Mouse (Mus musculus) gastrocnemius, adult 8-10 months (tissue): ENCODE measurements around the gene Zfp771. TPM values are rescaled to one million over a fixed set of nuclear protein-coding genes. Genes with fewer than 3 reads are reported as not detected.
"Not testable (repeated sequence)": the region's sequence is repeated elsewhere in the genome, so short reads cannot be mapped to it uniquely, and the experiment has no call there.

Source experiments
- DNase-seq, 2 experiments: peaks; one replicate each; pipeline ENCODE4 v3.0.0; 2022; ENCODE audit warnings: low spot score in 2 of 2
- total RNA-seq, 4 experiments: library from RNA; stranded (reverse); gene quantifications; 2 replicates each; pipeline ENCODE4 v1.2.4; 2022

The Zfp771 gene
- total RNA-seq, 4 experiments from 2014 or later, result 13.7 to 21.0 (median 18.3) TPM

DNA sequence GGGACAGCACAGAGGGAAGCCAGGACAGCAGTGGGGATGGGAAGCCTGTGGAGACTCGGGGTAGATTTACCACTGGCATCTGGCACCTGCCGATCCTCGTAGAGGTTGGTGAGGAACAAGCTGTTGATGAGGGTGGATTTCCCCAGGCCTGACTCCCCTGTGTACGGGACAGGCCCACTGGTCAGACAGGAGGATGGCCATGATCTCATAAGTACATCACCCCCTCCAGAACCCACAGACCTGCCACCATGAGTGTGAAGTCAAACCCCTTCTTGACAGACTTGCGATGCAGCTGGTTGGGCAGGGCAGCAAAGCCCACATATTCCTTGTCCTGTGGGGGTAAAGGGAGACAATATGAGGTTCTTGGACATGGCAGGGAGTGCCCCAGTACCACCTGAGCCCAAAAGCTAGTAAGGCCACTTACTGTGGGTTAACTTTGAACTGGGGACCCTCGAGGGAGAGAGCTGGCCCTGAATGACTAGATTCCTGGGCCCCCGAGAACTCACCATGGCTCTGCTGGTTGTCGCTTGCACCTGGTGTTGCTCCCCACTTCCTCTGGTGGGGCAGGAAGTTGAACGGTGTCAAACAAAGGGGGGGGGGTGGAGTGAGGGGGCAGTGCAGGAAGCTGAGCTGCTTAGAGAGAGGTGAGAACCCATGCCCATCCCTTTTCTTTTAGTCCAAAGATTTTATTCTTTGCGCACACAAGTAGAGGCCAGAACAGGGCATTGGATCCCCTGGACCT is 26.0 kb upstream of the Zfp771 start:
- DNase-seq, result no peak

DNA sequence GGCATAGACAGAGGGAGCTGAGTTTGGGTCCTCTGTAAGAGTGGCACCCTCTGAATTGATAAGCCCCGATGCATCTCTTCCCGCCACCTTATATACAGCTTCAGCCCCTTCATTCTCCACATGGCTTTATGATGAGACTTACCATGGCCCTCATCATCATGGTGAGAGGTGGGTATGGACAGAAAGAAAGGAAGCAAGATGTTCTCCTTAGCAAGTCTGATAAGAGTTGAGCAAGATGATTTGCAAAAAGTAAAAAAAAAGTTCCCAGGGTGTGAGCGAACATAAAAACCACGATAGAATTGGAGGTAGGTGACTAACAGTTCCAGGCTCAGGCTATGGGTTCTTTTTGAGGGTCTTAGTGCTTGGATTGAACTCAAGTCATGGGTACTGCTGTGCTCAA is 25.4 kb upstream of the Zfp771 start:
- no peak for DNase-seq

- no peak for DNase-seq
Observed at GRCm38 (mm10) chr7:127220440-127220839, 23.6 kb upstream of the Zfp771 start.

DNA sequence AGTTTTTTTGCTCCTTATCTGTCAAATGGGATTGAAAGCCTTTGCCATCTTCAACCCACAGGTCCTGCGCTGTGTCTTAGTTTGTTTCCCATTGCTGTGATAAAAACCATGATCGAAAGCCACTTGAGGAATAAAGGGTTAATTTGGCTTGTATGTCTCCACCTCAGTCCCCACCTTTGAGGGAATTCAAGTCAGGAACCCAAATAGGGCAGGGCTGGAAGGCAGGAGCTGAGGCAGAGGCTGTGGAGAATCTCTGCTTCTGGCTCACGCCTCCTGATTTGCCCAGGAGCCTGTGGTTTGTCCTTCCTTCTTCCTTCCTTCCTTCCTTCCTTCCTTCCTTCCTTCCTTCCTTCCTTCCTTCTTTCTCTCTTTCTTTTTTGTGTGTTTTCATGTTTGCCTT is 21.0 kb upstream of the Zfp771 start:
- DNase-seq, result no peak

DNA sequence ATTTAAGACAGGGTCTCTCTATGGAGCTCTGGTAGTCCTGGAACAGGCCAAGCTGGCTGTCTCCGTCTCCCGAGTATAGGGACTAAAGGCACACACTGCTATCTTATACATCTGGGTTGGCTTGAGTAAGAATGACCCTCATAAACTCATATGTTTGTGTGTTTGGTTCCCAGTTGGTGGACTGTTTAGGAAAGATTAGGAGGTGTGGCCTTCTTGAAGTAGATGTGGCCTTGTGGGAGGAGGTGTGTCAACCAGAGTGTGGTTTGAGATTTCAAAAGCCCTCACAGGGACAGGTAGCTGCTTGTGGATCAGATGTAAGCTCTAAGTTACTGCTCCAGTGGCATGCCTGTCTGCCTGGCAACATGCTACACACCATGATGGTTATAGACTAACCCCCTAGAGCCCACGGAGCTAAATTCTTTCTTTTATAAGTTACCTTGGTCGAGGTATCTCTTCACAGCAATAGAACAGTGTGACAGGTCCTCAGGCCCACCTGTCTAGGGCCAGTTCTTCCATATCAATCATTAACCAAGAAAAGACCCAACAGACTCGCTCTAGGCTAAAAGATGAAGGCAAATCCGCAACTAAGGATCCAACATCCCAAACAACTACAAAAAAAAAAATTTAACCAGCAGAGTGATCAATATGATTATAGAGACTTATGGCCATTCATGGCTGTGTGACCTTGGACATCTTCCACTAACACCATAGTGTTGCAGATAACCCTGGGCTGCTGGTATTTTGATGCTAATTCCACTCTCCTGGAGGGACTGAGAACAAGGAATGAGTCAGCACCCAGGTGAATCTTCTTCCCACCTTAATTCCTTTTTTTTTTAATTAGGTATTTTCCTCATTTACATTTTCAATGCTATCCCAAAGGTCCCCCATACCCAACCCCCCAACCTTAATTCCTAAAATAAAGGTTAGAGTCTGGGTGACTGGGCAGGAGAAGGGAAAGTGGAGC is 20.3 kb upstream of the Zfp771 start:
- DNase-seq, result no peak

- DNase-seq, result no peak
Observed at GRCm38 (mm10) chr7:127224616-127225015, 19.5 kb upstream of the Zfp771 start.

- DNase-seq, result no peak
Observed at GRCm38 (mm10) chr7:127225147-127225995, 18.7 kb upstream of the Zfp771 start.

GRCm38 (mm10) chr7:127228615-127229303 is 15.3 kb upstream of the Zfp771 start:
- peak in 1 of 2 experiments; percentile 64 for DNase-seq

DNA sequence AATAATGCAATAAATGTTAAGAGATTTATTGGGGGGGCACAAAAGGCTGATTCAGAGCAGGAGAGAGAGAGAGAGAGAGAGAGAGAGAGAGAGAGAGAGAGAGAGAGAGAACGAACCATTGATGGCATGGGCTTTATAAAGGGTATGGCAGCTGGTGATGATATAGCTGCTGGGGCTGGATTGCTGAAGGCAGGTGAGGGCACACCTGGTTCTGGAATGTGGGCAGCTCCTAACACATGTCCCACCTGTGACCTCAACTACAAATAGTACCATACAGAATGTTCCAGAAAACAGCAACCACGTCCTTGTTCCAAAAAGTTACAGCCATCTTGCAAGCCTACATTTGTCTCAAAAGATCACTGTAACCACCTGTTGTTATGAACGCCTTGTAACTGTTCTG is 12.7 kb upstream of the Zfp771 start:
- DNase-seq, result no peak

DNA sequence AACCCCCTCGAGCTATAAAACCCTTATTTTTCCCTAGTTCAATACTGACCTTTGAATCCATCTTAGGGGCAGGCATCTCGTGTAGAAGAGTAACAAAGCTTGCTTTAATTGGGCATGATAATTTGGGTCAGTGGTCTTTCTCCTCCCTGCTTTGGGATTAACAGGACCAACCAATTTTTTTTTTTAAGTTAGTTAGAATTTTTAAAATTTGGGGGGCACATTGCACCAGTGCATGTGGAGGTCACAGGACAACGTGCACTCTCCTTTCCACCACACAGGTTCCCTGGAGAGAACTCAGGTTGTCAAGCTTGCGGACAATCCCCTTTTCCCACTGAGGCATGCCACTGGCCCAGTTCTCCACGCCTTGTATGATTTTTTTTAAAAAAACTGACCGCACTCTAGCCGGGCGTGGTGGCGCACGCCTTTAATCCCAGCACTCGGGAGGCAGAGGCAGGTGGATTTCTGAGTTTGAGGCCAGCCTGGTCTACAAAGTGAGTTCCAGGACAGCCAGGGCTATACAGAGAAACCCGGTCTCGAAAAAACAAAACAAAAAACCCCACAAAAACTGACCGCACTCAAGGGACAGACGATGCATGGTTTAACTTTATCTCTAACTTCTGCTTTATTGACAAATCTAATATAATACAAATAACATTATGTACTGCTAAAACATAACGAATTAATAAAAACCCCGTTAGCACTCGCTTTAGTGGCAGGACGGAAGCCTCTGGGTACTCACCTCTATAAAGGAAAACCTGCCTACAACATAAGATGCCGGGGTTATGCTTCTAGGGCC is 12.1 kb upstream of the Zfp771 start:
- DNase-seq, result no peak

DNA sequence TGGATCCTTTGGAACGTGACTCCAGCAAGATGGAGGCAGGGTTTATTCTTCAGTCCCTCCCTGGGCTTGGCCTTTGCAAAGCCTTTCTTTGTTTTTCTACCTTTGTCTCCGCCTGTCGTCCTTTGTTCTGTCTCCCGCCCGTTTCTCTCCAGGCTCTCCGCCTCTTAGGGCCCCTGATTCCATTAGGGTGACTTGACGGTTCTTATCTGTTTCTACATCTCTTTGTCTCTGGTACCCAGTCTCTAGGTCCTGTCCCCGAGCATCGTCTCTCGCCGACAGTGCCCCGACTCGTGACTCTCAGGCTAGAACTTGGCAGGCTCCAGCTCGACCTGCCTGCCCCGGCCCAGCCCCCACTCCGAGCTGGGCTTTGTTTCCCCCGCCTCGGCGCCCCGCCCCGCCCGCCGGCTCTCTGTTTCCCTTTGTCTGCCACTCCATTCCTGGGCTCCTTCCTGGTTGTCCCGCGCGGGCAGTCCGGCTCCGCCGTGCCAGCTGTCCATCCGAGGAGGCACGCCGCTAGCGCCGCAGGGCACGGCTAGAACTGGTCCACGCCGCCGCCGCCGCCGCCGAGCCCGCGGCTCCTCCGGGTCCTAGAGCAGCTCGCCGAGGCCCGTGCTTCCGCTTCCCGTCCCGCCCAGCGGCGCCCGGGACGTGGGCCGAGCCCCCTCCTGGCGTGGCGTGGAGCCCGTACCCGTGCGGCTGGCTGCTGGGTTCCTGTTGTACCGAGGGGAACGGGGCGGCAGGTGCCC is 11.3 kb upstream of the Zfp771 start, which contains the start of the genes Zfp553 and Sept1:
Zfp553 (plus strand) TSS at position 440 of the 746 bp plus-strand sequence.
Sept1 (minus strand) TSS at position 509 of the 746 bp plus-strand sequence.
- peak; percentile 59 to 67 for DNase-seq

DNA sequence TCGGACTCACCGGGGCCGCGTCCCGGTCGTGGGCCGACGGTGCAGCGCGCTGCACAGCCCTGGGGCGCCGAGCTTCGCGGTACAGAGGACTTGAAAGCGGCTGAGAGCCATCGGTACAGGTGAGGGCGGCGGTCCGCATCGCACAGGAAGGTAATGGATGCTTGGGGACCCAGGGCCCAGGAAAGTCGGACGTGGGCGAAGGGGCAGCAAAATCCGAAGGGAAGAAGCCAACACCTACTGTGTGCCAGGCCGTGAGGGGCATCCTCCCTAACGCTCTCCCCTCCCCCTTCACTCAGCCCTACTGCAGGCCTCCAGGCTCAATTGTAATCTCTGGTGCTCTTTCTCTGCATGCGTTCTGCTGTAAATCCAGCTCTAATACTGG is 10.7 kb upstream of the Zfp771 start:
- no peak for DNase-seq

- no peak for DNase-seq
Observed at GRCm38 (mm10) chr7:127233765-127234164, 10.3 kb upstream of the Zfp771 start.

DNA sequence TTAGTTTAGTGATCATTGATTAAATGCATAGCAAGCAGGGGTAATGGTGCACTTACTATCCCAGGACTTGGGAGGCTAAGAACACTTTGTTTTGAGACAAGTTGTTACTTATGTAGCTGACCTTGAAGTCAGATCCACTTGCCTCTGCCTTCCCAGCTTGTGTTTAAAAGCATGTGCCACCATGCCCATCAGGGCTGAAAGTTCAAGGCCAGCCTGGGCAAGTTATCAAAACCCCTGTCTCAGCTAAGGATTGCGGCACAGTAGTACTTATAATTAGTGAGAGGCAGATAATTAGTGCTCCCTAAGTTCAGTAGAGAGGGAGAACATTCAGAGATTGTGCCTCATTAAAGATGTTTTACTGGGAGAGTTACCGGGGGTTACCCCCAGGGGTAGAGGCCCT is 9.3 kb upstream of the Zfp771 start:
- no peak for DNase-seq

DNA sequence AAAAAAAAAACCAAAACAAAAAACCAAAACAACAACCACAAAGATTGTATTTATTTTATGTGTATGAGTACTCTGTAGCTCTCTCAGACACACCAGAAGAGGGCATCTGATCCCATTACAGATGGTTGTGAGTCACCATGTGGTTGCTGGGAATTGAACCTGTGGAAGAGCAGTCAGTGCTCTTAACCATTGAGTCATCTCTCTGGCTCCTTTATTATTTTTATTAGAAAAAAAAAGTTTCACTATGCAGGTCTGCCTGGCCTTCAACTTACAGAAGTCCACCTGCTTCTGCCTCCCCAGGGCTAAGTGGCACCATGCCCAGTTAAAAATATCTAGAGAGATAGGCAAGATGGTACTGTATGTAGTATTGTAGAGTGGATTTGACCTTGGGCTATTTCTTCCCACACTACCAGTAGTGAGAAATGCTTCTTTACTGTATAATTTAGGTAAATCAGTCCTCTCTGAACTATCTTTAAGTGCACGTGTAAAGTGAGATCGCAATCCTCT is 660 bp upstream of the Zfp771 start:
- no peak for DNase-seq

DNA sequence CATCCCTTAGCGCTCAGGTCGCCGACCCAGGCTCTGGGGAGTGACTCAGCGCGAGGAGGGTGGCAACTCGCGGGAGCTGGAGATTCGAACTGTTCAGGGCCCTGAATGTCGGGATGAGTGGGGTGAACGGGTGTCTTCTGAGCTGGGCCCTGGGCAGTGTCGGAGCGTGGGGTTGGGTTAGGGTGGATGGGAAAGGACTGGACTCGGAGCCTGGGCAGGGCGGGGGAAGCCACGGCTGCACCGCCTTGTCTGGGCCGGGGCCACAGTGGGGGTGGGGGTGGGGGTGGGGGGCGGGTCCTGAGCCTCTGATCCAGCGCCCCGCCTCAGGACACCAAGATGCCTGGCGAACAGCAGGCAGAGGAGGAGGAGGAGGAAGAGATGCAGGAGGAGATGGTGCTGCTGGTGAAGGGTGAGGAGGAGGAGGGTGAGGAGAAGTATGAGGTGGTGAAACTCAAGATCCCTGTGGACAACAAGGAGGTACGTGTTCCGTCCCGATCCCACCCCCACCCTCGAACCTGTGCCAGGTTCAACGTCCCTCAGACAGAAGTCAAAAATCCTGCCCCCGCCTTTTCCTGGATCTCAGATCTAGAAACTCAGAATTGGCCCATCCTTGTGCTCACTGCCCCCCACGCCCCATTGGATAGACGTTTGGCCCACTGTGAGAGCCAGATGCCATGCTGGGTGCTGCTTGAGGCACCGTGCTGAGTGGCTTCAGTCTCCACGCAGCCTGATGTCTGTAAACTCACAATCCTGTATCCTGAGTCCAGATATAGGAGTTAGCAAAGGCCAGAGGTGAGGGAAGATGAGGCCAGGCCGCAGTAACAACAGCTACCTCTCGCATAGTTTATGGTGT is 810 bp downstream of the Zfp771 start:
- DNase-seq, result no peak

DNA sequence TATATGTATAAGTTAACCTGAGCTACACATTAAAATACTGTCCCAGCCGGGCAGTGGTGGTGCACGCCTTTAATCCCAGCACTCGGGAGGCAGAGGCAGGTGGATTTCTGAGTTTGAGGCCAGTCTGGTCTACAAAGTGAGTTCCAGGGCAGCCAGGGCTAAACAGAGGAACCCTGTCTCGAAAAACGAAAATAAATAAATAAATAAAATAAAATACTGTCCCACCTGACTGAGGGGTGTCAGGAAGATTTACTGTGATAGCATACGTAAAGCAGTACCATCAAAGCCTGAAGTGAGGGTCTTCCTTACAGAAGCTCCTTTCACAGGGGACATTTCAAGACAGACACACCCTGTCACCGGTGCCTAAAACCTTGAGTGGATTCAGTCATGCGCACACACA is 6.4 kb downstream of the Zfp771 start:
- not testable (repeated sequence) for DNase-seq

DNA sequence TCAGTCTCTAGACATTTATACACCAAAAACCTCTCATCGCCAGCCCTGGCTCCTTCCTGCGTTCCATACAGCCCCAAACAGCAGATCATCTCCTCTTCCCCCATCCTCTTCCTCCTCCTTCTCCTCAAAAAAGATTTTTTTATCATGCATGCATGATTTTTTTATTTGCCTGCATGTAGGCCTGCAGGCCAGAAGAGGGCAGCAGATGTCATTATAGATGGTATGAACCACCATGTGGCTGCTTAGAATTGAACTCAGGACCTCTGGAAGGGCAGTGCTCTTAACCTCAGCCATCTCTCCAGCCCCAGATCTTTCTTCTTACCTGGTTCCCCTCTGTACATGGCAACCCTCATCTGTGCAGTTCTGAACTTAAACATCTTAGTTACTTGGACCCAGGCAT is 8.3 kb downstream of the Zfp771 start:
- no peak for DNase-seq
